Mouse (Mus musculus) brain, adult 2 months (tissue): ENCODE results near the gene Mapkap1.

Source experiments
- DNase-seq: peaks from one replicate; pipeline ENCODE4 v3.0.0; 2011; ENCODE audit warnings: low read depth, low spot score

The Mapkap1 gene

GRCm38 (mm10) chr2:34406601-34407464 is at the start of gene Mapkap1:
Mapkap1 (plus strand) TSS chr2:34406771.
- DNase-seq = peak; percentile 99

GRCm38 (mm10) chr2:34363678-34364077 is 42.9 kb upstream of the Mapkap1 start:
- DNase-seq = peak; percentile 41

GRCm38 (mm10) chr2:34367024-34367423 is 39.5 kb upstream of the Mapkap1 start:
- DNase-seq = no peak

GRCm38 (mm10) chr2:34368396-34368795 is 38.2 kb upstream of the Mapkap1 start:
- no peak for DNase-seq

GRCm38 (mm10) chr2:34370349-34370724 is 36.2 kb upstream of the Mapkap1 start:
- no peak for DNase-seq

GRCm38 (mm10) chr2:34370725-34371440 is 35.7 kb upstream of the Mapkap1 start:
- DNase-seq = peak; percentile 36

- peak; percentile 57 for DNase-seq
Measured at GRCm38 (mm10) chr2:34371441-34372304, 34.9 kb upstream of the Mapkap1 start.

GRCm38 (mm10) chr2:34372305-34373301 is 34.0 kb upstream of the Mapkap1 start, which contains the start of gene Pbx3:
Pbx3 (minus strand) TSS chr2:34373142.
- DNase-seq = peak; percentile 95

- DNase-seq = peak; percentile 56
Measured at GRCm38 (mm10) chr2:34373886-34374285, 32.7 kb upstream of the Mapkap1 start.

GRCm38 (mm10) chr2:34374349-34374748 is 32.2 kb upstream of the Mapkap1 start:
- no peak for DNase-seq

GRCm38 (mm10) chr2:34378930-34379329 is 27.6 kb upstream of the Mapkap1 start:
- no peak for DNase-seq

- DNase-seq = no peak
Measured at GRCm38 (mm10) chr2:34399535-34399934, 7.0 kb upstream of the Mapkap1 start.

GRCm38 (mm10) chr2:34407596-34407995 is 1.0 kb downstream of the Mapkap1 start:
- no peak for DNase-seq

- DNase-seq = no peak
Measured at GRCm38 (mm10) chr2:34408341-34408740, 1.8 kb downstream of the Mapkap1 start.

- no peak for DNase-seq
Measured at GRCm38 (mm10) chr2:34409741-34410340, 3.3 kb downstream of the Mapkap1 start.

GRCm38 (mm10) chr2:34420256-34420655 is 13.7 kb downstream of the Mapkap1 start:
- DNase-seq = no peak

GRCm38 (mm10) chr2:34424186-34424585 is 17.6 kb downstream of the Mapkap1 start:
- DNase-seq = no peak

- DNase-seq = no peak
Measured at GRCm38 (mm10) chr2:34425573-34426223, 19.1 kb downstream of the Mapkap1 start.

- no peak for DNase-seq
Measured at GRCm38 (mm10) chr2:34430663-34431062, 24.1 kb downstream of the Mapkap1 start.
